Mouse (Mus musculus): ENCODE results near the gene Drg2. TPM values are rescaled to one million over a fixed set of nuclear protein-coding genes. Genes with fewer than 3 reads are reported as not detected.

The Drg2 gene
- polyA plus RNA-seq, 1 experiment from 2014 or later: 47.2 TPM

- TF ChIP-seq CTCF (IDR thresholded peaks at IDR 0.05; ENCODE audit: low read depth) (no peak), EP300 (optimal IDR thresholded peaks at IDR 0.05) (no peak)
- H3K9me3 ChIP-seq (ENCODE audit: control insufficient read depth, low read length): no peaks in the 10 kb centered on the region
- H3K27me3 ChIP-seq (ENCODE audit: control insufficient read depth, insufficient read depth, low read length): no peaks in the 10 kb centered on the region
- no peak within 1 kb of the TSS for H3K4me3 ChIP-seq (ENCODE audit: low read depth, low read length)
- no peak within 1 kb of the TSS for H3K27ac ChIP-seq (replicated peaks)
- no peak within 1 kb of the TSS for H3K9ac ChIP-seq (ENCODE audit: low read length)
- peaks cover 34% of the 10 kb centered on the region for H3K36me3 ChIP-seq (ENCODE audit: control insufficient read depth, insufficient read depth, low read length)
- no peaks in the 10 kb centered on the region for H3K4me1 ChIP-seq (replicated peaks; ENCODE audit: control insufficient read depth, insufficient read depth)
- ATAC-seq (ENCODE audit: low FRiP score, low TSS enrichment) (no peak), DNase-seq (ENCODE audit: low spot score) (no peak)
- H3K4me2 ChIP-seq (replicated peaks; ENCODE audit: low read depth): no peak within 1 kb of the TSS
- 93% methylated on average over 3 of the region's 3 CpGs for WGBS
These were observed 14.6 kb downstream of the Drg2 start, which contains the start of gene Myo15 for GRCm38 (mm10) chr11:60469039-60469438. Gene Myo15, plus strand, starts transcription at chr11:60469339.

DNA sequence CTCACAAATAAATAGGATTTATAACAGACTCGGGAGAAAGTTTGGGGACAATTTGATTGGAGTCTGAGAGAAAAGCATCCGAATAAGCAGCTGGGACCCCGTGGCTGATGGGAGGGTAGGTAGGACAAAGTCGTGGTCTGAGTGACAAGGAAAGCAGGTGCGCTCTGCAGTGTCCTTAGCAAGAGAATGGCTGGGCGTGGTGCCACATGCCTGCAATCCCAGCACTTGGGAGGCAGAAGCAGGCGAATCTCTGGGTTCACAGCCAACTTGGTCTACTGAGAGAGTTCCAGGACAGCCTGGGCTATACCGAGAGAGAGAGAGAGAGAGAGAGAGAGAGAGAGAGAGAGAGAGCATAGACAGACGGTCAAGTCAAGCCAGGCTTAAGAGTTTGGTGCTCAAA, 16.4 kb downstream of the Drg2 start:
- H3K9me3 ChIP-seq (ENCODE audit: control insufficient read depth, low read length): no peaks in the 10 kb centered on the region
- DNase-seq (ENCODE audit: low spot score) (no peak), ATAC-seq (ENCODE audit: low FRiP score, low TSS enrichment) (no peak)
- no peaks in the 10 kb centered on the region for H3K4me1 ChIP-seq (replicated peaks; ENCODE audit: control insufficient read depth, insufficient read depth)
- TF ChIP-seq CTCF (IDR thresholded peaks at IDR 0.05; ENCODE audit: low read depth) (no peak), EP300 (optimal IDR thresholded peaks at IDR 0.05) (no peak)
- no peak overlapping the region for H3K27ac ChIP-seq (replicated peaks)
- H3K4me2 ChIP-seq (replicated peaks; ENCODE audit: low read depth): no peak overlapping the region
- 79% methylated on average over 9 of the region's 9 CpGs for WGBS
- H3K9ac ChIP-seq (ENCODE audit: low read length): no peak overlapping the region
- H3K27me3 ChIP-seq (ENCODE audit: control insufficient read depth, insufficient read depth, low read length): no peaks in the 10 kb centered on the region
- no peak overlapping the region for H3K4me3 ChIP-seq (ENCODE audit: low read depth, low read length)
- H3K36me3 ChIP-seq (ENCODE audit: control insufficient read depth, insufficient read depth, low read length): peaks cover 23% of the 10 kb centered on the region

GRCm38 (mm10) chr11:60474534-60474933, 20.1 kb downstream of the Drg2 start:
- TF ChIP-seq EP300 (optimal IDR thresholded peaks at IDR 0.05): no peak
- TF ChIP-seq CTCF (IDR thresholded peaks at IDR 0.05; ENCODE audit: low read depth): 0 out of 2 replicates have a peak, but pooled peaks have one; percentile 14
- no peak for ATAC-seq (ENCODE audit: low FRiP score, low TSS enrichment)
- H3K9ac ChIP-seq (ENCODE audit: low read length): no peak overlapping the region
- H3K27ac ChIP-seq (replicated peaks): no peak overlapping the region
- no peak for DNase-seq (ENCODE audit: low spot score)
- no peaks in the 10 kb centered on the region for H3K4me1 ChIP-seq (replicated peaks; ENCODE audit: control insufficient read depth, insufficient read depth)
- no peaks in the 10 kb centered on the region for H3K9me3 ChIP-seq (ENCODE audit: control insufficient read depth, low read length)
- no peaks in the 10 kb centered on the region for H3K36me3 ChIP-seq (ENCODE audit: control insufficient read depth, insufficient read depth, low read length)
- H3K4me2 ChIP-seq (replicated peaks; ENCODE audit: low read depth): no peak overlapping the region
- H3K4me3 ChIP-seq (ENCODE audit: low read depth, low read length): no peak overlapping the region
- H3K27me3 ChIP-seq (ENCODE audit: control insufficient read depth, insufficient read depth, low read length): no peaks in the 10 kb centered on the region
- 69% methylated on average over 5 of the region's 5 CpGs for WGBS

DNA sequence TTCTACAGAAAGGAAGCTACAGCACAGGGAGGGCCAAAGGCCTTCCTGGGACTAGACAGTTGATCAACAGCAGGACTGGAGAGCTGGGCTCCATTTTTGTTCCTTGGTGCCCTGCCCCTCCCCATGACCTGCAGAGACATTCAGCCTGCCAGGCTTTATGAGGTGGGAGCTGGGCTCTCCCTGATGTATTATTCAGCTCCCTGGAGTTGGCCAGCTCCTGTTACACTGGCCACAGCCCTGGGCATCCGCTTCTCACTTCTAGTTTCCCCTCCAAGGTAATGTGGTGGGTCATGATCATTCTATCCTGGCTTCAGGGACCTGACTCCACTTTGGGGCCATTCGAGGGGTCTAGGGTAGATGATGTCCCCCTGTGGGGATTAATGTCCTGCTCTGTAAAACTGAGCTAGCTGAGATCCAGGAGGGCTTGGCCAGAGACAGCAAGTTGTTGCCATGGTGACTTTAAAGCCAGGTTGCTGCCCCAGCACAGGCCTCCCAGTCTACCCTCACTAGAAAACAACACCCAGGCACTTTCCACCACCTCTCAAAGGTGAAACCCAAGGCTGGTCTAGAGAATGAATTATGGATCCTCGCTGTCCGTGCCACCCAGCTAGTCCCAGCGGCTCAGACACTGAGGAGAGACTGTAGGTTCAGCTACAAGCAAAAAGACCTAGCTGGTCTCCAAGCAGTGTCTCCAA, 21.4 kb downstream of the Drg2 start:
- no peak for ATAC-seq (ENCODE audit: low FRiP score, low TSS enrichment)
- Histone ChIP-seq H3K27me3 (ENCODE audit: control insufficient read depth, insufficient read depth, low read length) (no peaks in the 10 kb centered on the region), H3K36me3 (ENCODE audit: control insufficient read depth, insufficient read depth, low read length) (no peaks in the 10 kb centered on the region), H3K4me1 (replicated peaks; ENCODE audit: control insufficient read depth, insufficient read depth) (no peaks in the 10 kb centered on the region), H3K9me3 (ENCODE audit: control insufficient read depth, low read length) (no peaks in the 10 kb centered on the region), H3K4me2 (replicated peaks; ENCODE audit: low read depth) (no peak overlapping the region), H3K4me3 (ENCODE audit: low read depth, low read length) (no peak overlapping the region), H3K27ac (replicated peaks) (no peak overlapping the region), H3K9ac (ENCODE audit: low read length) (no peak overlapping the region)
- WGBS: 87% methylated on average over 5 of the region's 5 CpGs
- no peak for DNase-seq (ENCODE audit: low spot score)
- TF ChIP-seq CTCF (IDR thresholded peaks at IDR 0.05; ENCODE audit: low read depth) (no peak), EP300 (optimal IDR thresholded peaks at IDR 0.05) (no peak)

- DNase-seq (ENCODE audit: low spot score) (peak; percentile 52), ATAC-seq (ENCODE audit: low FRiP score, low TSS enrichment) (peak; percentile 54)
- TF ChIP-seq EP300 (optimal IDR thresholded peaks at IDR 0.05) (no peak), CTCF (IDR thresholded peaks at IDR 0.05; ENCODE audit: low read depth) (no peak)
- no peak overlapping the region for H3K4me3 ChIP-seq (ENCODE audit: low read depth, low read length)
- no peaks in the 10 kb centered on the region for H3K4me1 ChIP-seq (replicated peaks; ENCODE audit: control insufficient read depth, insufficient read depth)
- no peaks in the 10 kb centered on the region for H3K9me3 ChIP-seq (ENCODE audit: control insufficient read depth, low read length)
- no peaks in the 10 kb centered on the region for H3K36me3 ChIP-seq (ENCODE audit: control insufficient read depth, insufficient read depth, low read length)
- WGBS: 26% methylated on average over 17 of the region's 17 CpGs
- no peaks in the 10 kb centered on the region for H3K27me3 ChIP-seq (ENCODE audit: control insufficient read depth, insufficient read depth, low read length)
- H3K4me2 ChIP-seq (replicated peaks; ENCODE audit: low read depth): peak overlapping the region; percentile 35; the same call in 1 of the 2 replicates
- H3K27ac ChIP-seq (replicated peaks): no peak overlapping the region
- no peak overlapping the region for H3K9ac ChIP-seq (ENCODE audit: low read length)
These were observed 23.7 kb downstream of the Drg2 start for GRCm38 (mm10) chr11:60478121-60478520.

DNA sequence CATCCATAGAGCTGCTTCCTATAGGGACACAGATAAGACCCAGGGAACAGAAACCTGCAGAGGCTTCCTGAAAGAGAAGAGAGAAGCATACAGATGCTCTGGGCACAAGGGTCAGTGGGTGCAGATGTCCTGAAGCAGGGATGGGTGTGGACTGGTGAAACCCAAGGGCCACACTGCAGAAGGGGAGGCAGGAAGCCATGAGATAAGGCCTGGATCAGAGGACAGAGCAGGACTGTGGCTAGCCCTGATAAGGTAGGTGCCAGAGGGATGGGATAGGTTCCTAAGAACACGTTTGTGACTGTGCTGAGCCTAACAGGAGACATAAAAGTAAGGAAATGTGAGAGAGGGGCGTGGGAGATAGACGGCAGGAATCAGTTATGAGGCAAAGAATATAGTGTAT, 31.9 kb downstream of the Drg2 start:
- 55% methylated on average over 3 of the region's 3 CpGs for WGBS
- DNase-seq (ENCODE audit: low spot score): no peak

More for the DNA sequence above, 31.9 kb downstream of the Drg2 start:
- H3K36me3 ChIP-seq (ENCODE audit: control insufficient read depth, insufficient read depth, low read length): no peaks in the 10 kb centered on the region
- H3K4me1 ChIP-seq (replicated peaks; ENCODE audit: control insufficient read depth, insufficient read depth): no peaks in the 10 kb centered on the region
- no peak overlapping the region for H3K9ac ChIP-seq (ENCODE audit: low read length)
- no peaks in the 10 kb centered on the region for H3K9me3 ChIP-seq (ENCODE audit: control insufficient read depth, low read length)
- no peak for ATAC-seq (ENCODE audit: low FRiP score, low TSS enrichment)
- H3K4me2 ChIP-seq (replicated peaks; ENCODE audit: low read depth): no peak overlapping the region
- no peaks in the 10 kb centered on the region for H3K27me3 ChIP-seq (ENCODE audit: control insufficient read depth, insufficient read depth, low read length)
- H3K4me3 ChIP-seq (ENCODE audit: low read depth, low read length): no peak overlapping the region
- no peak for TF ChIP-seq CTCF (IDR thresholded peaks at IDR 0.05; ENCODE audit: low read depth)
- no peak for TF ChIP-seq EP300 (optimal IDR thresholded peaks at IDR 0.05)
- no peak overlapping the region for H3K27ac ChIP-seq (replicated peaks)

Measured in stomach, postnatal 0 days (tissue).